Mouse (Mus musculus) small intestine, adult 2 months (tissue): ENCODE measurements around the gene Lin7b.

Source experiments
- CTCF ChIP-seq: fragments of 200-500 bp; IDR thresholded peaks from 2 replicates; pipeline ENCODE4 v1.5.1; 2012; ENCODE audit warnings: low read depth, mild to moderate bottlenecking, control low read depth, inconsistent platforms, low read length, moderate library complexity, mixed read lengths; ENCODE audit not compliant: insufficient replicate concordance, insufficient read length; ENCODE audit errors: extremely low read depth
- POLR2A ChIP-seq: fragments of 200-500 bp; IDR thresholded peaks from 2 replicates; pipeline ENCODE4 v1.6.1; 2012; ENCODE audit warnings: low read depth, mild to moderate bottlenecking, control low read depth, inconsistent platforms, low read length, moderate library complexity

- no peak for TF ChIP-seq POLR2A
- TF ChIP-seq CTCF: no peak
These were observed 428 bp downstream of the Lin7b start for GRCm38 (mm10) chr7:45369836-45370474.
